Mouse (Mus musculus) hindbrain, embryonic 13.5 days (tissue): ENCODE measurements around the gene Cpt2. TPM values are rescaled to one million over a fixed set of nuclear protein-coding genes. Genes with fewer than 3 reads are reported as not detected.

ENCODE experiments used
- ATAC-seq: fragments of 200-750 bp; cut with Nextera tagmentation; 2 replicates; pipeline ENCODE4 v1.8.0; 2017; ENCODE audit warnings: moderate TSS enrichment; ENCODE audit not compliant: low FRiP score
- H3K27ac ChIP-seq: fragments of 300-500 bp; sonication (generic); 2 replicates; pipeline ENCODE4 v1.5.1; 2015; ENCODE audit warnings: inconsistent platforms, mild to moderate bottlenecking, moderate library complexity
- H3K27me3 ChIP-seq: fragments of 300-500 bp; sonication (generic); 2 replicates; pipeline ENCODE4 v1.6.1; 2015; ENCODE audit warnings: mild to moderate bottlenecking, inconsistent platforms
- H3K36me3 ChIP-seq: fragments of 300-500 bp; sonication (generic); 2 replicates; pipeline ENCODE4 v1.6.1; 2015; ENCODE audit warnings: mild to moderate bottlenecking, inconsistent platforms
- H3K4me1 ChIP-seq: fragments of 300-500 bp; sonication (generic); replicated peaks from 2 replicates; pipeline ENCODE4 v1.6.1; 2015; ENCODE audit warnings: inconsistent platforms
- H3K4me2 ChIP-seq: fragments of 300-500 bp; sonication (generic); 2 replicates; pipeline ENCODE4 v1.6.1; 2015; ENCODE audit warnings: inconsistent platforms, mild to moderate bottlenecking, moderate library complexity
- H3K4me3 ChIP-seq: fragments of 300-500 bp; sonication (generic); 2 replicates; pipeline ENCODE4 v1.5.1; 2015; ENCODE audit warnings: mild to moderate bottlenecking, inconsistent platforms
- H3K9ac ChIP-seq: fragments of 300-500 bp; sonication (generic); 2 replicates; pipeline ENCODE4 v1.6.1; 2015; ENCODE audit warnings: mild to moderate bottlenecking, inconsistent platforms
- H3K9me3 ChIP-seq: fragments of 300-500 bp; sonication (generic); 2 replicates; pipeline ENCODE4 v1.6.1; 2016; ENCODE audit warnings: inconsistent platforms
- WGBS: fragments of 180-500 bp; shearing (Covaris S2); methylation state at CpG from one replicate; pipeline ENCODE4 v1.1.7; 2015; 5-methylcytosine and 5-hydroxymethylcytosine counted together
- polyA plus RNA-seq: library from polyadenylated mRNA; unstranded; fragments of >200 nt; fragmentation: Nextera tagmentation; extraction: Ambion mirVana; gene quantifications from 2 replicates; pipeline ENCODE4 v1.2.1, GENCODE M21; 2015

The Cpt2 gene
- polyA plus RNA-seq, 1 experiment from 2014 or later = 19.0 TPM

GRCm38 (mm10) chr4:107942741-107943140 lies 19.3 kb upstream of the Cpt2 start:
- Histone ChIP-seq H3K4me3 (no peak overlapping the region), H3K4me2 (no peak overlapping the region), H3K4me1 (no peaks in the 10 kb centered on the region), H3K9me3 (no peaks in the 10 kb centered on the region), H3K27ac (no peak overlapping the region), H3K27me3 (peaks cover 4% of the 10 kb centered on the region; the same call in 1 of the 2 replicates), H3K36me3 (no peaks in the 10 kb centered on the region), H3K9ac (no peak overlapping the region)
- 97% methylated on average over 7 of the region's 7 CpGs for WGBS
- no peak for ATAC-seq

GRCm38 (mm10) chr4:107938124-107938523 lies 14.7 kb upstream of the Cpt2 start:
- Histone ChIP-seq H3K9me3 (no peaks in the 10 kb centered on the region), H3K36me3 (no peaks in the 10 kb centered on the region), H3K9ac (no peak overlapping the region), H3K4me1 (no peaks in the 10 kb centered on the region), H3K4me3 (no peak overlapping the region), H3K27me3 (peaks cover 4% of the 10 kb centered on the region; the same call in 1 of the 2 replicates), H3K27ac (no peak overlapping the region), H3K4me2 (no peak overlapping the region)
- 92% methylated on average over 2 of the region's 2 CpGs for WGBS
- ATAC-seq = no peak

GRCm38 (mm10) chr4:107937338-107937737 lies 13.9 kb upstream of the Cpt2 start:
- H3K36me3 ChIP-seq = no peaks in the 10 kb centered on the region
- no peak overlapping the region for H3K4me3 ChIP-seq
- no peaks in the 10 kb centered on the region for H3K9me3 ChIP-seq
- H3K27me3 ChIP-seq = peaks cover 4% of the 10 kb centered on the region; the same call in 1 of the 2 replicates
- ATAC-seq = no peak
- no peak overlapping the region for H3K4me2 ChIP-seq
- H3K9ac ChIP-seq = no peak overlapping the region
- H3K27ac ChIP-seq = no peak overlapping the region
- H3K4me1 ChIP-seq = no peaks in the 10 kb centered on the region
- 22% methylated on average over 6 of the region's 6 CpGs for WGBS

- Histone ChIP-seq H3K9ac (no peak overlapping the region), H3K27me3 (peaks cover 4% of the 10 kb centered on the region; the same call in 1 of the 2 replicates), H3K36me3 (no peaks in the 10 kb centered on the region), H3K4me3 (no peak overlapping the region), H3K4me2 (no peak overlapping the region), H3K27ac (no peak overlapping the region), H3K4me1 (no peaks in the 10 kb centered on the region), H3K9me3 (no peaks in the 10 kb centered on the region)
- ATAC-seq = no peak
- 75% methylated on average over 3 of the region's 3 CpGs for WGBS
Observed at GRCm38 (mm10) chr4:107935254-107935653, 11.8 kb upstream of the Cpt2 start.

- WGBS = 84% methylated on average over 8 of the region's 8 CpGs
Observed at GRCm38 (mm10) chr4:107933239-107933638, 9.8 kb upstream of the Cpt2 start.

GRCm38 (mm10) chr4:107931453-107931852 lies 8.0 kb upstream of the Cpt2 start:
- no peak overlapping the region for H3K4me3 ChIP-seq
- H3K27ac ChIP-seq = no peak overlapping the region
- no peak overlapping the region for H3K4me2 ChIP-seq
- no peaks in the 10 kb centered on the region for H3K4me1 ChIP-seq
- H3K36me3 ChIP-seq = no peaks in the 10 kb centered on the region
- H3K9me3 ChIP-seq = no peaks in the 10 kb centered on the region
- H3K9ac ChIP-seq = no peak overlapping the region
- ATAC-seq = no peak
- 84% methylated on average over 3 of the region's 3 CpGs for WGBS
- H3K27me3 ChIP-seq = no peaks in the 10 kb centered on the region

More at GRCm38 (mm10) chr4:107933239-107933638, 9.8 kb upstream of the Cpt2 start:
- Histone ChIP-seq H3K9ac (no peak overlapping the region), H3K27me3 (no peaks in the 10 kb centered on the region), H3K4me2 (no peak overlapping the region), H3K4me3 (no peak overlapping the region), H3K9me3 (no peaks in the 10 kb centered on the region), H3K4me1 (no peaks in the 10 kb centered on the region), H3K36me3 (no peaks in the 10 kb centered on the region), H3K27ac (no peak overlapping the region)
- ATAC-seq = no peak

- H3K27me3 ChIP-seq = 0 out of 2 replicates have a peak, but pooled peaks cover 3% of the 10 kb centered on the region
- no peak overlapping the region for H3K9ac ChIP-seq
- no peak overlapping the region for H3K4me3 ChIP-seq
- no peaks in the 10 kb centered on the region for H3K9me3 ChIP-seq
- H3K36me3 ChIP-seq = no peaks in the 10 kb centered on the region
- 83% methylated on average over 2 of the region's 2 CpGs for WGBS
- no peaks in the 10 kb centered on the region for H3K4me1 ChIP-seq
- ATAC-seq = no peak
- H3K27ac ChIP-seq = no peak overlapping the region
- no peak overlapping the region for H3K4me2 ChIP-seq
Observed at GRCm38 (mm10) chr4:107928726-107929125, 5.3 kb upstream of the Cpt2 start.

GRCm38 (mm10) chr4:107928269-107928668 lies 4.9 kb upstream of the Cpt2 start:
- ATAC-seq = no peak
- Histone ChIP-seq H3K27ac (no peak overlapping the region), H3K9ac (no peak overlapping the region), H3K9me3 (no peaks in the 10 kb centered on the region), H3K4me2 (no peak overlapping the region), H3K4me1 (peaks cover 3% of the 10 kb centered on the region; the same call in 1 of the 2 replicates), H3K27me3 (0 out of 2 replicates have a peak, but pooled peaks cover 3% of the 10 kb centered on the region), H3K36me3 (no peaks in the 10 kb centered on the region), H3K4me3 (no peak overlapping the region)
- 64% methylated on average over 2 of the region's 2 CpGs for WGBS

GRCm38 (mm10) chr4:107923803-107924194 lies 389 bp upstream of the Cpt2 start:
- Histone ChIP-seq H3K36me3 (peaks cover 6% of the 10 kb centered on the region; the same call in 1 of the 2 replicates), H3K9me3 (no peaks in the 10 kb centered on the region), H3K4me2 (peak overlapping the region; percentile 81), H3K4me1 (peaks cover 28% of the 10 kb centered on the region), H3K4me3 (peak overlapping the region; percentile 69), H3K9ac (peak overlapping the region; percentile 85; the same call in 1 of the 2 replicates), H3K27me3 (0 out of 2 replicates have a peak, but pooled peaks cover 3% of the 10 kb centered on the region), H3K27ac (no peak overlapping the region)
- ATAC-seq = peak; percentile 56; the same call in 1 of the 2 replicates
- WGBS = 54% methylated on average over 7 of the region's 7 CpGs

- Histone ChIP-seq H3K4me1 (peaks cover 28% of the 10 kb centered on the region), H3K4me2 (peak overlapping the region; percentile 81), H3K4me3 (no peak overlapping the region), H3K27me3 (0 out of 2 replicates have a peak, but pooled peaks cover 3% of the 10 kb centered on the region), H3K9ac (peak overlapping the region; percentile 9), H3K9me3 (no peaks in the 10 kb centered on the region), H3K36me3 (peaks cover 7% of the 10 kb centered on the region; the same call in 1 of the 2 replicates), H3K27ac (no peak overlapping the region)
- no peak for ATAC-seq
- 54% methylated on average over 4 of the region's 4 CpGs for WGBS
Observed at GRCm38 (mm10) chr4:107921952-107922351, 1.5 kb downstream of the Cpt2 start.

- Histone ChIP-seq H3K4me1 (peaks cover 28% of the 10 kb centered on the region), H3K4me2 (no peak overlapping the region), H3K27me3 (0 out of 2 replicates have a peak, but pooled peaks cover 3% of the 10 kb centered on the region), H3K36me3 (peaks cover 7% of the 10 kb centered on the region; the same call in 1 of the 2 replicates), H3K27ac (no peak overlapping the region), H3K9me3 (no peaks in the 10 kb centered on the region), H3K4me3 (no peak overlapping the region), H3K9ac (no peak overlapping the region)
- 85% methylated on average over 8 of the region's 8 CpGs for WGBS
- no peak for ATAC-seq
Observed at GRCm38 (mm10) chr4:107921152-107921695, 2.2 kb downstream of the Cpt2 start.

- peaks cover 7% of the 10 kb centered on the region; the same call in 1 of the 2 replicates for H3K36me3 ChIP-seq
- H3K4me2 ChIP-seq = no peak overlapping the region
- no peak overlapping the region for H3K27ac ChIP-seq
- no peak overlapping the region for H3K4me3 ChIP-seq
- ATAC-seq = no peak
- 0 out of 2 replicates have a peak, but pooled peaks cover 3% of the 10 kb centered on the region for H3K27me3 ChIP-seq
- WGBS = 88% methylated on average over 2 of the region's 2 CpGs
- peaks cover 28% of the 10 kb centered on the region for H3K4me1 ChIP-seq
- H3K9ac ChIP-seq = no peak overlapping the region
- H3K9me3 ChIP-seq = no peaks in the 10 kb centered on the region
Observed at GRCm38 (mm10) chr4:107920336-107920735, 3.1 kb downstream of the Cpt2 start.

GRCm38 (mm10) chr4:107910020-107910419 lies 13.4 kb downstream of the Cpt2 start:
- WGBS = 91% methylated on average over 4 of the region's 4 CpGs
- Histone ChIP-seq H3K4me3 (no peak overlapping the region), H3K27me3 (no peaks in the 10 kb centered on the region), H3K4me2 (no peak overlapping the region), H3K4me1 (no peaks in the 10 kb centered on the region), H3K36me3 (peaks cover 51% of the 10 kb centered on the region), H3K9me3 (no peaks in the 10 kb centered on the region), H3K27ac (no peak overlapping the region), H3K9ac (no peak overlapping the region)
- no peak for ATAC-seq
